Mouse (Mus musculus) neural tube, embryonic 14.5 days (tissue): ENCODE results near the gene Eml4. TPM values are rescaled to one million over a fixed set of nuclear protein-coding genes. Genes with fewer than 3 reads are reported as not detected.

ENCODE experiments used
- ATAC-seq: fragments of 200-750 bp; cut with Nextera tagmentation; 2 replicates; pipeline ENCODE4 v1.8.0; 2017; ENCODE audit warnings: low read depth, mild to moderate bottlenecking, moderate TSS enrichment, moderate library complexity
- H3K27ac ChIP-seq: fragments of 300-500 bp; sonication (generic); 2 replicates; pipeline ENCODE4 v1.5.1; 2014; ENCODE audit warnings: low read depth, mild to moderate bottlenecking, control low read depth, low read length, moderate library complexity, mixed read lengths
- H3K27me3 ChIP-seq: fragments of 300-500 bp; sonication (generic); 2 replicates; pipeline ENCODE4 v1.6.1; 2014; ENCODE audit warnings: low read length; ENCODE audit not compliant: control insufficient read depth, insufficient read depth
- H3K36me3 ChIP-seq: fragments of 300-500 bp; sonication (generic); 2 replicates; pipeline ENCODE4 v1.6.1; 2014; ENCODE audit warnings: low read length, mixed read lengths; ENCODE audit not compliant: control insufficient read depth, insufficient read depth
- H3K4me1 ChIP-seq: fragments of 300-500 bp; sonication (generic); 2 replicates; pipeline ENCODE4 v1.6.1; 2014; ENCODE audit warnings: low read length; ENCODE audit not compliant: control insufficient read depth, insufficient read depth
- H3K4me2 ChIP-seq: fragments of 300-500 bp; sonication (generic); 2 replicates; pipeline ENCODE4 v1.6.1; 2014; ENCODE audit warnings: mild to moderate bottlenecking, low read depth, low read length, control low read depth
- H3K4me3 ChIP-seq: fragments of 300-500 bp; sonication (generic); 2 replicates; pipeline ENCODE4 v1.5.1; 2014; ENCODE audit warnings: low read depth, low read length, control low read depth, mixed read lengths
- H3K9ac ChIP-seq: fragments of 300-500 bp; sonication (generic); replicated peaks from 2 replicates; pipeline ENCODE4 v1.6.1; 2014; ENCODE audit warnings: low read depth, mild to moderate bottlenecking, control low read depth, low read length, mixed read lengths
- H3K9me3 ChIP-seq: fragments of 300-500 bp; sonication (generic); 2 replicates; pipeline ENCODE4 v1.6.1; 2016; ENCODE audit warnings: low read length; ENCODE audit not compliant: control insufficient read depth
- WGBS: fragments of 180-500 bp; shearing (Covaris S2); extraction: QIAGEN DNeasy Blood & Tissue Kit; methylation state at CpG from one replicate; pipeline ENCODE4 v1.1.7; 2014; 5-methylcytosine and 5-hydroxymethylcytosine counted together
- polyA plus RNA-seq: library from polyadenylated mRNA; unstranded; fragments of >200 nt; fragmentation: Nextera tagmentation; extraction: Ambion mirVana; gene quantifications from 2 replicates; pipeline ENCODE4 v1.2.1, GENCODE M21; 2014

Eml4 gene
- polyA plus RNA-seq, 1 experiment from 2014 or later: 36.2 TPM

DNA sequence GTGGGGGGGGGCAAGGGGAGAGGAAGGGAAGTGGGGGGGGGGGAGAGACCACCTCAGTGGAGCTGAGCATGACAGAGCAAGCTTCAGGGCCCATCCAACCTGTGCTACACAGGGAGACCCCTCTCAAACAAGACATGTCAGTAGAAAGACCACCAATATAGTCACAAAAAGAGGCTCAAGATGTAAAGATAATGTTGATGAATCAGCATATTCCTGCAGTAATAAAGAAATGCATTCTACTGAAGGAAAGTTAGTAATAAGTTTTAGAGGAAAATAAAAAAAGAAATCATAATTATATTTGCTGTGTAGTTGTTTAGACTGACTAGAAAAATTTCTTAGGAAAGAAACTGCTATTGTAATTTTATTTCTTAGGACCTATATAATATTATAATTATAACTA is 23.4 kb downstream of the Eml4 start:
- H3K4me1 ChIP-seq: peaks cover 9% of the 10 kb centered on the region
- H3K27me3 ChIP-seq: no peaks in the 10 kb centered on the region
- no peak overlapping the region for H3K27ac ChIP-seq
- no peak for ATAC-seq
- no peaks in the 10 kb centered on the region for H3K36me3 ChIP-seq
- no peak overlapping the region for H3K4me3 ChIP-seq
- H3K4me2 ChIP-seq: no peak overlapping the region
- no peaks in the 10 kb centered on the region for H3K9me3 ChIP-seq
- no peak overlapping the region for H3K9ac ChIP-seq

DNA sequence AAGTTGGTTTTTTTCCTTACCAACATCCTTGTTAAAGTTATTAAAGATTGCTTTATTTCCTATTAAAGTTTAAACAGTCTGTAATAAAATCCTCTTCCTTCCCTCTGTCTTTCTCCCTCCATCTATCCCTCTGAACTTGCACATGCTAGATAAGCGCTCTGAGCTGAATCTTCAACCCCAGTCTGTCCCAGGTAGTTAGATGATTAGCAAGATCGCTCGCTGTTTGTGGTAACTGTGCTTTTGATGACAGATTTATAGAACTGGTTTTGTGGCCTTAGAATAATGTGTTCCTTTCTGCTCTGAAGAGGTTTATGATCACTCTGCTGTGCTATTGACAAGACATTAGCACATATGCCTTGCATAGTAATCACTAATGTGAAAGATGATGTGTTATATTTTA is 25.1 kb downstream of the Eml4 start:
- Histone ChIP-seq H3K9ac (no peak overlapping the region), H3K36me3 (no peaks in the 10 kb centered on the region), H3K4me2 (no peak overlapping the region), H3K4me1 (peaks cover 9% of the 10 kb centered on the region), H3K27me3 (no peaks in the 10 kb centered on the region), H3K27ac (no peak overlapping the region), H3K9me3 (no peaks in the 10 kb centered on the region), H3K4me3 (no peak overlapping the region)
- 32% methylated on average over 3 of the region's 3 CpGs for WGBS
- ATAC-seq: no peak

DNA sequence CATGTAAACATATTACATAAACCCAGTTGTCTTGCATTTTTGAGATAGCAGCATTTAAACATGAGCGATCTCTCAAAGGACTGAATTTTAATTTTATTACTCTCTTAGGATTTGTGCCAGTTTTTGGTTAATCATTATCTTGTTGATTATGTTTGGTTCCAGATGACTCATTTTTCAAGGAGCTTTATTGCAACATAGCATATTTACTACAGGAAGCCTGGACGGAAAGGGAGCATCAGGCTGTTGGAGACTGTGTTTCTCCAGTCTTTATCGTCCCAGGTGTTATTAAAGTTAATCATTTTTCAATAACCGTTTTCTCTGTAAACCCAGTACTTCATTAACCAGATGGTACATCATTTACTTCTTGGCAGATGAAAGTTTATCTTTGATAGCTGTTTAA is 26.1 kb downstream of the Eml4 start:
- no peak overlapping the region for H3K4me3 ChIP-seq
- 38% methylated on average over 4 of the region's 4 CpGs for WGBS
- no peak overlapping the region for H3K4me2 ChIP-seq
- ATAC-seq: no peak
- no peaks in the 10 kb centered on the region for H3K27me3 ChIP-seq
- H3K36me3 ChIP-seq: no peaks in the 10 kb centered on the region
- H3K9ac ChIP-seq: no peak overlapping the region
- H3K4me1 ChIP-seq: peaks cover 9% of the 10 kb centered on the region
- no peak overlapping the region for H3K27ac ChIP-seq
- no peaks in the 10 kb centered on the region for H3K9me3 ChIP-seq

DNA sequence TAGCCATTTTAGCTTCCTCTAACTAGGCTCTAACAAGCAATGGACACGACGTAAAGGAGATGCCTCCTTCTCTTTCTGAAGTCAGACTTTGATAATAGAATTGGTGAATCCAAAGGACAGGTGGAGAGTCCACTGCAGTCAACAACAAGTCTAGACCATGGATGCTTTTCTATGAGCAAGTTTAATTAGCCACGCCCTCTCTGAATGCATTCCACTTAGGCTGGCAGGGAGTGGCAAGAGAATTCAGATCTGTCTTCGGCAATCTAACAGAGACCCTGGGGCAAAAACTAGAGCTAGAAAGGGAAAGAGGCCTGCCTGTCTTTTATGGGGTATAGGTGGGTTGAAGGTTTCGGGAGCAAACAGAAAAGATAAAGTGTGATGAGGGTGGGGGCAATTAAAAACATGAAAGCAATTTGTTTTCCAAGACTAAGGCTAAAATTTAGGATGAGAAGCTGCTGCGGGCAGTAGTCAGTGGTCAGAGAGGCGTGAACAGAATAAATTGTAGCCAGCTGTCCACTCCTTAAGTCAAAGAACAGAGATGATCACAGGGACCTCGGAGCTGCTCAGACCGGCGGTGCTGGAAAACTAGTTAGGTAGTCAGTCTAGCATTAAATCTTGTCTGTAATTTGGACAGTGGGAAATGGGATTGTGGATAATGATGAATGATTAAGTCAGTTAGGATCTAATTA is 27.2 kb downstream of the Eml4 start:
- Histone ChIP-seq H3K9me3 (no peaks in the 10 kb centered on the region), H3K4me3 (no peak overlapping the region), H3K4me1 (peaks cover 9% of the 10 kb centered on the region), H3K27ac (no peak overlapping the region), H3K4me2 (no peak overlapping the region), H3K27me3 (no peaks in the 10 kb centered on the region), H3K36me3 (no peaks in the 10 kb centered on the region), H3K9ac (no peak overlapping the region)
- no peak; the same call in 1 of the 2 replicates for ATAC-seq
- 44% methylated on average over 10 of the region's 10 CpGs for WGBS

DNA sequence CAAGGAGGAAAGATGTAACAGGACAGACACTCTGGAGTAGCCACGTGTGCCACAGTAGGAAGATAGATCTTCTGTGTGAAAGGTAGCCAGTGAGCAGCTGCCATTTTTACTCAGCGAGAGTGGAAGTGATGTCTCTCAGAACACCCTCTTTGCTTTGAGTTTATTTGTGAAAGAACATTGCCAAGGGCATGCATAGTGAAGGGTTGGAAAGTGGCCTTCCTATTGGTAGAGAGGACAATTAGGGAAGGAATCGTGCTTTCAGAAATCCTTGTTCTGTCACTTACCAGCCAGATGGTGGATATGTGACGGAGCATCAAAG is 27.7 kb downstream of the Eml4 start:
- Histone ChIP-seq H3K9ac (no peak overlapping the region), H3K4me3 (no peak overlapping the region), H3K4me1 (peaks cover 9% of the 10 kb centered on the region), H3K27ac (no peak overlapping the region), H3K27me3 (no peaks in the 10 kb centered on the region), H3K9me3 (no peaks in the 10 kb centered on the region), H3K4me2 (no peak overlapping the region), H3K36me3 (no peaks in the 10 kb centered on the region)
- 32% methylated on average over 4 of the region's 4 CpGs for WGBS
- ATAC-seq: no peak

- Histone ChIP-seq H3K36me3 (no peaks in the 10 kb centered on the region), H3K4me2 (no peak overlapping the region), H3K9ac (no peak overlapping the region), H3K4me3 (no peak overlapping the region), H3K27me3 (no peaks in the 10 kb centered on the region), H3K9me3 (no peaks in the 10 kb centered on the region), H3K27ac (no peak overlapping the region), H3K4me1 (peaks cover 9% of the 10 kb centered on the region)
- 85% methylated on average over 2 of the region's 2 CpGs for WGBS
- ATAC-seq: no peak
Observed at GRCm38 (mm10) chr17:83379366-83379765, 28.6 kb downstream of the Eml4 start.

- Histone ChIP-seq H3K9ac (no peak overlapping the region), H3K4me3 (no peak overlapping the region), H3K36me3 (no peaks in the 10 kb centered on the region), H3K27me3 (no peaks in the 10 kb centered on the region), H3K9me3 (no peaks in the 10 kb centered on the region), H3K4me2 (no peak overlapping the region), H3K27ac (no peak overlapping the region), H3K4me1 (peaks cover 9% of the 10 kb centered on the region)
- no peak for ATAC-seq
- WGBS: 95% methylated on average over 3 of the region's 3 CpGs
Observed at GRCm38 (mm10) chr17:83379791-83380190, 29.1 kb downstream of the Eml4 start.

DNA sequence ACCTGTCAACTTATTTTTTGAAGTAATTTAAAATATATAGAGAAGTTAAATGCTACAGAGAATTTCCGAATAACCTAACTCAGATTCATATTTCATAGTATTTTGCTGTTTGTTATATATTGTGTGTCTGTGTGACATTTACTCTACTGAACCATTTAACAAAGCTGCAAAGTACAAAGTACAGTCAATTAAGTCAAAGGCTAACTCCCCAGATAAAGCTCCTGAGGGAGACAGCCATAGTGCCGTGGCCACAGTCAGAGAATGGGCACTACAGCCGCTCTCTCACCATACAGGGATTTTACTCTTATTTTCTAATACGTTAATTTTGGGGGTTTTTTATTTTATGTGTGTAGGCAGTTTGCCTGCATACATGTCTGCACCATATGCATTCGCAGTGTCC is 32.0 kb downstream of the Eml4 start:
- peaks cover 7% of the 10 kb centered on the region for H3K4me1 ChIP-seq
- no peak for ATAC-seq
- no peak overlapping the region for H3K4me2 ChIP-seq
- 95% methylated on average over 5 of the region's 5 CpGs for WGBS
- no peak overlapping the region for H3K27ac ChIP-seq
- no peaks in the 10 kb centered on the region for H3K27me3 ChIP-seq
- no peak overlapping the region for H3K9ac ChIP-seq
- H3K4me3 ChIP-seq: no peak overlapping the region
- no peaks in the 10 kb centered on the region for H3K36me3 ChIP-seq
- H3K9me3 ChIP-seq: no peaks in the 10 kb centered on the region

DNA sequence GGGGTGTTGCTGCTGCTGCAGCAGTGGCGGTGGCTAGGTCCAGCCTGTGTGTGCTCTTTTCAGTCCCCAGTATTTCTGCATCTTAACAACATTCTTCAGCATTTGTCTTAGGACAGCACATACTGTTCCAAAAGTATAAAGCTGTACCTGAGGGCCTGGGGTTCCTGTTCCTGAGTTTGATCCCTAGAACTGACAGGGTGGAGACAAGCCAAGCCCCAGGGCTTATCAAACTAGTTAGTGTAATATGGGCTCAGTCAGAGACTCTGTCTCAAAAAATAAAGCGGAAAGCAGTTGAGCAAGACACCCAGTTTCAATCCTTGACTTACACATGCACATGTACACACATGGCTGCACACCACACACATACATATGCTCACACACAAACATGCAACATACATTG is 34.2 kb downstream of the Eml4 start:
- no peaks in the 10 kb centered on the region for H3K36me3 ChIP-seq
- H3K27ac ChIP-seq: no peak overlapping the region
- H3K9me3 ChIP-seq: no peaks in the 10 kb centered on the region
- no peaks in the 10 kb centered on the region for H3K27me3 ChIP-seq
- no peak overlapping the region for H3K9ac ChIP-seq
- no peaks in the 10 kb centered on the region for H3K4me1 ChIP-seq
- H3K4me2 ChIP-seq: no peak overlapping the region
- no peak for ATAC-seq
- 97% methylated on average over 2 of the region's 2 CpGs for WGBS
- no peak overlapping the region for H3K4me3 ChIP-seq
